Mouse (Mus musculus) left cerebral cortex, adult 2 months (tissue): ENCODE measurements around the gene Efhd1. TPM values are rescaled to one million over a fixed set of nuclear protein-coding genes. Genes with fewer than 3 reads are reported as not detected.

Source experiments
- DNase-seq, 2 experiments: peaks; one replicate each; pipeline ENCODE4 v3.0.0; 2021 to 2022; ENCODE audit warnings: low spot score in 2 of 2, mixed read lengths in 1 of 2; ENCODE audit errors: extremely low spot score in 1 of 2
- H3K27ac ChIP-seq: fragments of 200-600 bp; 2 replicates; pipeline ENCODE4 v1.8.1; 2022
- H3K4me3 ChIP-seq: fragments of 200-600 bp; 2 replicates; pipeline ENCODE4 v1.8.1; 2022
- CTCF ChIP-seq: fragments of 200-600 bp; IDR thresholded peaks from 2 replicates; pipeline ENCODE4 v1.8.1; 2022; ENCODE audit warnings: antibody characterized with exemption, mild to moderate bottlenecking, moderate library complexity
- intact Hi-C: fragments of 180-260 bp; cut with DNase I; formaldehyde crosslinking; loops from one replicate; pipeline ENCODE4 v1.15.1; 2025
- total RNA-seq, 2 experiments: library from RNA; stranded (reverse); gene quantifications; 2 replicates each; pipeline ENCODE4 v1.2.3; 2021

The Efhd1 gene
- total RNA-seq, 2 experiments from 2014 or later: 10.0 to 11.0 TPM

GRCm38 (mm10) chr1:87245929-87246815, 18.0 kb upstream of the Efhd1 start:
- peak; percentile 98 for TF ChIP-seq CTCF
- Histone ChIP-seq H3K27ac (no peak overlapping the region), H3K4me3 (peak overlapping the region; percentile 11)
- intact Hi-C loops: loop anchor here (1.0 to 10.0 kb wide), 2 partner anchors 47 to 519 kb away; no protein-coding TSS in a partner anchor
- peak; percentile 76 to 85 for DNase-seq

- TF ChIP-seq CTCF: no peak
- no peak overlapping the region for H3K27ac ChIP-seq
- DNase-seq: no peak
- intact Hi-C loops: no loop called here
- H3K4me3 ChIP-seq: no peak overlapping the region
Measured at GRCm38 (mm10) chr1:87252040-87252609, 12.0 kb upstream of the Efhd1 start.

GRCm38 (mm10) chr1:87255173-87255572, 9.0 kb upstream of the Efhd1 start:
- Histone ChIP-seq H3K4me3 (no peak overlapping the region), H3K27ac (no peak overlapping the region)
- DNase-seq: no peak
- intact Hi-C loops: no loop called here
- no peak for TF ChIP-seq CTCF

GRCm38 (mm10) chr1:87257691-87258090, 6.5 kb upstream of the Efhd1 start:
- Histone ChIP-seq H3K27ac (no peak overlapping the region), H3K4me3 (no peak overlapping the region)
- intact Hi-C loops: no loop called here
- no peak for DNase-seq
- TF ChIP-seq CTCF: no peak

- DNase-seq: no peak
- peak; percentile 26 for TF ChIP-seq CTCF
- no peak overlapping the region for H3K27ac ChIP-seq
- no peak overlapping the region for H3K4me3 ChIP-seq
- intact Hi-C loops: no loop called here
Measured at GRCm38 (mm10) chr1:87258484-87258883, 5.7 kb upstream of the Efhd1 start.

- TF ChIP-seq CTCF: no peak
- DNase-seq: no peak
- Histone ChIP-seq H3K4me3 (no peak overlapping the region), H3K27ac (no peak overlapping the region)
- intact Hi-C loops: no loop called here
Measured at GRCm38 (mm10) chr1:87259316-87259715, 4.8 kb upstream of the Efhd1 start.

- no peak for TF ChIP-seq CTCF
- no peak for DNase-seq
- Histone ChIP-seq H3K4me3 (no peak overlapping the region), H3K27ac (no peak overlapping the region)
- intact Hi-C loops: no loop called here
Measured at GRCm38 (mm10) chr1:87263257-87263656, 906 bp upstream of the Efhd1 start.

- H3K4me3 ChIP-seq: peak overlapping the region; percentile 55
- H3K27ac ChIP-seq: no peak overlapping the region
- no peak for TF ChIP-seq CTCF
- intact Hi-C loops: no loop called here
- no peak for DNase-seq
Measured at GRCm38 (mm10) chr1:87263796-87264133, 398 bp upstream of the Efhd1 start.

- intact Hi-C loops: no loop called here
- Histone ChIP-seq H3K27ac (no peak overlapping the region), H3K4me3 (peak overlapping the region; percentile 55)
- no peak for DNase-seq
- TF ChIP-seq CTCF: no peak
Measured at GRCm38 (mm10) chr1:87265200-87265599, 1.0 kb downstream of the Efhd1 start.

GRCm38 (mm10) chr1:87266296-87267090, 2.3 kb downstream of the Efhd1 start:
- DNase-seq: no peak
- no peak overlapping the region for H3K27ac ChIP-seq
- intact Hi-C loops: no loop called here
- no peak overlapping the region for H3K4me3 ChIP-seq
- TF ChIP-seq CTCF: no peak

- no peak for DNase-seq
- Histone ChIP-seq H3K27ac (no peak overlapping the region), H3K4me3 (no peak overlapping the region)
- TF ChIP-seq CTCF: no peak
- intact Hi-C loops: no loop called here
Measured at GRCm38 (mm10) chr1:87270204-87270603, 6.0 kb downstream of the Efhd1 start.
